Mouse (Mus musculus): Measurements from ENCODE around the gene Rpl6.

DNA sequence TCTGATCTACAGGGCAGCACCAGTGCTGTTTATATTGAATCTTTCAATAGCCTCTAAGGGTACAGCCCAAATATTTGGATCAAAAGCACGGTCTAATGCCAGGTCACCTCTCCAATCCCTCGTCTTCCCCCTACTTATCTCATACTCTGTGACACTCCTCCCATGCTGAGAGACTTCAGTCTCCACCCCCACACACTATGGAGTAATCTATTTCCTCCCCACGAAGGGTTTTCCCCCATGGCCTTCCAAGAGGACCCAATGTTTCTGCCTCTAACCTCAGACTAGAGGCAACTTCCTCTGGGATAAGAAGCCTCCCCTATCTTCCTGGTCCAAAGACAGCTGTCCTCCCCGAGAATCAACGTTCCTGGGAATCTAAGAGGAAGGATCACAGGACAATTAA, 7.5 kb upstream of the Rpl6 start:
- TF ChIP-seq POLR2A (IDR thresholded peaks at IDR 0.05; ENCODE audit: low read depth, low read length): no peak
- no peak for TF ChIP-seq CTCF (IDR thresholded peaks at IDR 0.05; ENCODE audit: extremely low read depth, insufficient read length, insufficient replicate concordance, low read depth, low read length)
